Mouse (Mus musculus) lung, postnatal 0 days (tissue): ENCODE data around the gene Clcn6.

ENCODE experiments used
- CTCF ChIP-seq: IDR thresholded peaks from 2 replicates; pipeline ENCODE4 v1.5.1; 2016; ENCODE audit warnings: antibody characterized with exemption, mild to moderate bottlenecking
- EP300 ChIP-seq: IDR thresholded peaks from 2 replicates; pipeline ENCODE4 v1.6.1; 2016; ENCODE audit warnings: antibody characterized with exemption, mild to moderate bottlenecking, control low read depth

GRCm38 (mm10) chr4:147963623-147964022 is 75.0 kb downstream of the Clcn6 start:
- no peak for TF ChIP-seq CTCF
- TF ChIP-seq EP300: no peak
